Mouse (Mus musculus) ES-Bruce4 (cell line): ENCODE data around the gene Vps37b.

Experiments
- CTCF ChIP-seq: IDR thresholded peaks from one replicate; pipeline ENCODE4 v1.8.1; 2011; ENCODE audit warnings: low read depth, low read length
- EP300 ChIP-seq: IDR thresholded peaks from 2 replicates; pipeline ENCODE4 v1.6.1; 2011; ENCODE audit warnings: low read depth, low read length; ENCODE audit not compliant: insufficient read depth
- POLR2A ChIP-seq: IDR thresholded peaks from one replicate; pipeline ENCODE4 v1.8.1; 2011; ENCODE audit warnings: low read length; ENCODE audit not compliant: insufficient read depth

- no peak for TF ChIP-seq POLR2A
- TF ChIP-seq CTCF, result no peak
- no peak for TF ChIP-seq EP300
Observed at GRCm38 (mm10) chr5:124015727-124016126, 16.3 kb downstream of the Vps37b start.
